21 mouse cellular contexts compared by ENCODE assay signal in the genomic region with DNA sequence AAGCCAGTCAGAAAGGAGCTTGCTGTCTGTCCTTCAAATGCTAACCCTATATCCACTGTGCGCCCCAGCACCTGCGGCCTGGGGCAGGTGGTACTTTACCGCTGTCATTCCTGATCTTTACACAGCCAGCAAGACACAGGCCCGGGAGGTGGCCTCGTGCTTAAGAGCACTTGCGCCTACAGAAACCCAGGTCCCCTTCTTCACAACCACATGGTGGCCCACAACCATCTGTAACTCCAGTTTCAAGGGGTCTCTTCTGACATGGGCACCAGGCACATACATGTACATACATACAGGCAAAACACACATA. TPM values are rescaled to one million over a fixed set of nuclear protein-coding genes. Genes with fewer than 3 reads are reported as not detected.
DNase-seq lines count a peak whose midpoint lies in the region; ATAC-seq and TF ChIP-seq lines count a peak whose summit lies in the region.
"Had no signal": no experiment of that assay in that cellular context is flagged by ENCODE, and none has a peak within 500 bp of the region (broad histone marks: within the 10 kb centered on the region; RNA-seq: fewer than 3 reads in every experiment).

No protein-coding gene starts in this region.

- ATAC-seq in forebrain, embryonic 14.5 days, result no peak
- ATAC-seq in liver, embryonic 12.5 days, result no peak
- no peak for ATAC-seq in liver, postnatal 0 days
- ATAC-seq in liver, embryonic 13.5 days (ENCODE audit: low read depth), result no peak
- ATAC-seq in granulocyte monocyte progenitor cell, adult 5-6 weeks (replicated peaks; ENCODE audit: poor library complexity, severe bottlenecking), result no peak
- ATAC-seq: inflammation-experienced regulatory T-cells, adult 6 months had no signal

- 93% methylated on average over 6 of the region's 6 CpGs for WGBS in forebrain, embryonic 10.5 days
- WGBS in forebrain, embryonic 14.5 days, result 92% methylated on average over 6 of the region's 6 CpGs
- WGBS in liver, embryonic 12.5 days (ENCODE audit: insufficient replicate concordance), result 77% methylated on average over 6 of the region's 6 CpGs
- WGBS in liver, postnatal 0 days (ENCODE audit: insufficient replicate concordance), result 83% methylated on average over 6 of the region's 6 CpGs
- 81% methylated on average over 6 of the region's 6 CpGs for WGBS in liver, embryonic 13.5 days (ENCODE audit: insufficient replicate concordance)

- H3K4me1 ChIP-seq in forebrain, embryonic 10.5 days, result peaks cover 60% of the 10 kb centered on the region
- no peaks in the 10 kb centered on the region for H3K4me1 ChIP-seq in forebrain, embryonic 14.5 days (ENCODE audit: control insufficient read depth, insufficient read depth, low read length)
- peaks cover 96% of the 10 kb centered on the region for H3K4me1 ChIP-seq in liver, embryonic 12.5 days
- H3K4me1 ChIP-seq in liver, postnatal 0 days (ENCODE audit: insufficient read depth), result peaks cover 75% of the 10 kb centered on the region
- H3K4me1 ChIP-seq in MEL (ENCODE audit: control insufficient read depth in 1 of 2, insufficient read depth in 2 of 2, low read length in 2 of 2), result peaks cover 31 to 65% of the 10 kb centered on the region in 2 experiments
- H3K4me1 ChIP-seq in liver, embryonic 13.5 days (replicated peaks), result peaks cover 96% of the 10 kb centered on the region
- H3K4me1 ChIP-seq: midbrain, embryonic 12.5 days had no signal

- H3K36me3 ChIP-seq in forebrain, embryonic 10.5 days (replicated peaks), result no peaks in the 10 kb centered on the region
- H3K36me3 ChIP-seq in forebrain, embryonic 14.5 days (ENCODE audit: control insufficient read depth, insufficient read depth, low read length), result no peaks in the 10 kb centered on the region
- H3K36me3 ChIP-seq in liver, embryonic 12.5 days, result no peaks in the 10 kb centered on the region
- no peaks in the 10 kb centered on the region for H3K36me3 ChIP-seq in liver, postnatal 0 days (replicated peaks; ENCODE audit: insufficient read depth, low read length)
- H3K36me3 ChIP-seq in MEL (ENCODE audit: control insufficient read depth in 1 of 2, insufficient read depth in 2 of 2, low read length in 2 of 2), result peaks cover 0 to 54% of the 10 kb centered on the region in 2 experiments; a peak in 2 of 4 replicates
- no peaks in the 10 kb centered on the region for H3K36me3 ChIP-seq in liver, embryonic 13.5 days
- H3K36me3 ChIP-seq: embryonic facial prominence, embryonic 12.5 days; forebrain, embryonic 12.5 days; kidney, embryonic 15.5 days; limb, embryonic 13.5 days; midbrain, embryonic 12.5 days; neural tube, embryonic 15.5 days had no signal

- no peak for TF ChIP-seq CTCF in liver, postnatal 0 days (IDR thresholded peaks at IDR 0.05; ENCODE audit: low read depth)
- TF ChIP-seq CTCF in MEL (IDR thresholded peaks at IDR 0.05 in 2 of 3, conservative IDR thresholded peaks at IDR 0.05 in 1 of 3; ENCODE audit: control insufficient read depth in 1 of 3, insufficient read depth in 1 of 3, low read depth in 2 of 3, low read length in 3 of 3, poor library complexity in 1 of 3, severe bottlenecking in 1 of 3), result no peak

- H3K27me3 ChIP-seq in forebrain, embryonic 10.5 days (ENCODE audit: poor library complexity, severe bottlenecking), result peaks cover 74% of the 10 kb centered on the region
- H3K27me3 ChIP-seq in forebrain, embryonic 14.5 days (replicated peaks; ENCODE audit: control insufficient read depth, insufficient read depth, low read length), result no peaks in the 10 kb centered on the region
- H3K27me3 ChIP-seq in liver, embryonic 12.5 days (replicated peaks), result no peaks in the 10 kb centered on the region
- H3K27me3 ChIP-seq in liver, postnatal 0 days (ENCODE audit: insufficient read depth, low read length), result no peaks in the 10 kb centered on the region
- H3K27me3 ChIP-seq in MEL (ENCODE audit: control insufficient read depth in 1 of 2, insufficient read depth in 2 of 2, low read length in 2 of 2), result no peaks in the 10 kb centered on the region
- no peaks in the 10 kb centered on the region for H3K27me3 ChIP-seq in liver, embryonic 13.5 days
- H3K27me3 ChIP-seq: kidney, embryonic 15.5 days had no signal

- TF ChIP-seq POLR2A in MEL (IDR thresholded peaks at IDR 0.05; ENCODE audit: control insufficient read depth in 1 of 2, insufficient read depth in 1 of 2, low read depth in 1 of 2, low read length in 2 of 2, poor library complexity in 1 of 2), result peak in 1 of 2 experiments; percentile 15; a peak in 1 of 4 replicates

- no peaks in the 10 kb centered on the region for H3K9me3 ChIP-seq in forebrain, embryonic 10.5 days
- H3K9me3 ChIP-seq in forebrain, embryonic 14.5 days (replicated peaks; ENCODE audit: control insufficient read depth, low read length), result no peaks in the 10 kb centered on the region
- no peaks in the 10 kb centered on the region for H3K9me3 ChIP-seq in liver, embryonic 12.5 days (replicated peaks)
- no peaks in the 10 kb centered on the region for H3K9me3 ChIP-seq in liver, postnatal 0 days (ENCODE audit: low read length)
- no peaks in the 10 kb centered on the region for H3K9me3 ChIP-seq in MEL (replicated peaks; ENCODE audit: insufficient read depth, low read length)
- H3K9me3 ChIP-seq in liver, embryonic 13.5 days (replicated peaks), result no peaks in the 10 kb centered on the region
- H3K9me3 ChIP-seq: embryonic facial prominence, embryonic 12.5 days; forebrain, embryonic 12.5 days; kidney, embryonic 15.5 days; limb, embryonic 13.5 days; midbrain, embryonic 12.5 days; neural tube, embryonic 15.5 days had no signal

- 0 out of 2 replicates have a peak overlapping the region, but pooled peaks have one; percentile 12 for H3K27ac ChIP-seq in forebrain, embryonic 10.5 days
- H3K27ac ChIP-seq in forebrain, embryonic 14.5 days (ENCODE audit: low read depth, low read length), result no peak overlapping the region
- H3K27ac ChIP-seq in liver, embryonic 12.5 days, result peak overlapping the region; percentile 93
- no peak overlapping the region for H3K27ac ChIP-seq in liver, postnatal 0 days (ENCODE audit: low read depth)
- H3K27ac ChIP-seq in MEL (ENCODE audit: control insufficient read depth, low read depth, low read length), result peak overlapping the region; percentile 95
- H3K27ac ChIP-seq in liver, embryonic 13.5 days, result peak overlapping the region; percentile 98
- H3K27ac ChIP-seq: embryonic facial prominence, embryonic 12.5 days; forebrain, embryonic 12.5 days; hindbrain, embryonic 14.5 days; limb, embryonic 13.5 days; midbrain, embryonic 12.5 days; neural tube, embryonic 15.5 days had no signal

- H3K9ac ChIP-seq in forebrain, embryonic 14.5 days (ENCODE audit: low read length), result no peak overlapping the region
- H3K9ac ChIP-seq in liver, embryonic 12.5 days, result peak overlapping the region; percentile 69
- H3K9ac ChIP-seq in liver, postnatal 0 days (replicated peaks), result no peak overlapping the region
- H3K9ac ChIP-seq in MEL (ENCODE audit: control insufficient read depth, low read depth, low read length, poor library complexity, severe bottlenecking), result peak overlapping the region; percentile 70
- peak overlapping the region; percentile 72 for H3K9ac ChIP-seq in liver, embryonic 13.5 days
- H3K9ac ChIP-seq: embryonic facial prominence, embryonic 12.5 days; forebrain, embryonic 12.5 days; hindbrain, embryonic 14.5 days; kidney, embryonic 15.5 days; limb, embryonic 13.5 days; lung, embryonic 14.5 days; midbrain, embryonic 12.5 days; neural tube, embryonic 15.5 days had no signal

- no peak overlapping the region for H3K4me2 ChIP-seq in forebrain, embryonic 14.5 days (ENCODE audit: low read length)
- H3K4me2 ChIP-seq in liver, embryonic 12.5 days, result peak overlapping the region; percentile 56
- H3K4me2 ChIP-seq in liver, postnatal 0 days (ENCODE audit: low read depth, low read length), result no peak overlapping the region
- H3K4me2 ChIP-seq in liver, embryonic 13.5 days, result peak overlapping the region; percentile 50
- H3K4me2 ChIP-seq: embryonic facial prominence, embryonic 12.5 days; forebrain, embryonic 12.5 days; hindbrain, embryonic 14.5 days; kidney, embryonic 15.5 days; limb, embryonic 13.5 days; lung, embryonic 14.5 days; midbrain, embryonic 12.5 days; neural tube, embryonic 15.5 days had no signal

- no peak for DNase-seq in forebrain, embryonic 10.5 days (ENCODE audit: extremely low spot score, low spot score)
- DNase-seq in forebrain, embryonic 14.5 days (ENCODE audit: low spot score), result no peak
- no peak for DNase-seq in liver, postnatal 0 days
- no peak for DNase-seq in MEL (ENCODE audit: low read depth, low spot score)
- DNase-seq in liver, embryonic 13.5 days, result no peak
- no peak for DNase-seq in Muller cell, postnatal 12 days (ENCODE audit: inconsistent ontology term)
- DNase-seq: adrenal gland, postnatal 25 days; cerebellum, postnatal 14 days; lung, embryonic 14.5 days; right cerebral cortex, adult 18-20 months; right cerebral cortex, postnatal 4 days had no signal

- H3K79me2 ChIP-seq in MEL (ENCODE audit: control insufficient read depth, insufficient read depth, low read length, poor library complexity), result peaks cover 9% of the 10 kb centered on the region; the same call in 1 of the 2 replicates

- H3K4me3 ChIP-seq in forebrain, embryonic 10.5 days, result no peak overlapping the region
- H3K4me3 ChIP-seq in forebrain, embryonic 14.5 days (ENCODE audit: low read depth, low read length), result no peak overlapping the region
- no peak overlapping the region for H3K4me3 ChIP-seq in liver, embryonic 12.5 days
- no peak overlapping the region for H3K4me3 ChIP-seq in liver, postnatal 0 days (ENCODE audit: low read depth, low read length)
- peak overlapping the region; percentile 36 to 41 for H3K4me3 ChIP-seq in MEL (ENCODE audit: control insufficient read depth in 1 of 2, insufficient read depth in 1 of 2, low read depth in 2 of 2, low read length in 2 of 2)
- no peak overlapping the region for H3K4me3 ChIP-seq in liver, embryonic 13.5 days (replicated peaks)
- H3K4me3 ChIP-seq: embryonic facial prominence, embryonic 12.5 days; forebrain, embryonic 12.5 days; kidney, embryonic 15.5 days; limb, embryonic 13.5 days; midbrain, embryonic 12.5 days; neural tube, embryonic 15.5 days had no signal

- TF ChIP-seq EP300 in liver, postnatal 0 days (IDR thresholded peaks at IDR 0.05; ENCODE audit: low read depth), result no peak
- TF ChIP-seq EP300 in MEL (IDR thresholded peaks at IDR 0.05; ENCODE audit: low read depth in 1 of 2, low read length in 2 of 2), result peak in 1 of 2 experiments; percentile 5; a peak in 1 of 4 replicates

- TF ChIP-seq RAD21 in MEL (IDR thresholded peaks at IDR 0.05; ENCODE audit: low read depth, low read length), result no peak

RNA-seq across cellular contexts. Expression of gene Zfp36l2, which starts 32.8 kb away (rescaled TPM):
- 8.1 and 8.9 TPM in 2 replicates for polyA plus RNA-seq in forebrain, embryonic 10.5 days (2016; fragmentation: Nextera tagmentation; extraction: Ambion mirVana)
- 5.6 and 6.2 TPM in 2 replicates for polyA plus RNA-seq in forebrain, embryonic 14.5 days (2014; fragmentation: Nextera tagmentation; extraction: Ambion mirVana)
- polyA plus RNA-seq in liver, embryonic 12.5 days (2016; fragmentation: Nextera tagmentation; extraction: Ambion mirVana), result 19.5 and 20.0 TPM in 2 replicates
- polyA plus RNA-seq in liver, postnatal 0 days (2015; fragmentation: Nextera tagmentation; extraction: Ambion mirVana), result 7.6 and 7.7 TPM in 2 replicates
- 93.6 and 98.4 TPM in 2 replicates for total RNA-seq in MEL (2012; rRNA removed)
- 100 to 1,000 TPM in 1 of 2 experiments, 10 to 100 TPM in 1; 68.5 to 174 TPM for polyA plus RNA-seq in MEL (2012; ENCODE audit: insufficient read depth in 1 of 2, insufficient read length in 2 of 2, low read depth in 1 of 2, low replicate concordance in 2 of 2, missing spikeins in 1 of 2)
- 8.9 and 10.0 TPM in 2 replicates for polyA plus RNA-seq in liver, embryonic 13.5 days (2015; fragmentation: Nextera tagmentation; extraction: Ambion mirVana)
- 199 TPM in 2 replicates for total RNA-seq in granulocyte monocyte progenitor cell, adult 5-6 weeks (2014; fragmentation: Nextera tagmentation)
- total RNA-seq in granulocyte monocyte progenitor cell, adult 5-6 weeks (2017), result 91.5 and 99.4 TPM in 2 replicates

Comparison
In these comparisons a context has a peak if more than half of its experiments do, and no peak if none do; other contexts are left out.
1. H3K27ac ChIP-seq: peak in forebrain, embryonic 10.5 days (single experiment), liver, embryonic 12.5 days (single experiment), MEL (single experiment) and liver, embryonic 13.5 days (single experiment); none in forebrain, embryonic 14.5 days (single experiment) and liver, postnatal 0 days (single experiment).
2. H3K4me2 ChIP-seq: peak in liver, embryonic 12.5 days (single experiment) and liver, embryonic 13.5 days (single experiment); none in forebrain, embryonic 14.5 days (single experiment) and liver, postnatal 0 days (single experiment).
3. H3K9ac ChIP-seq: peak in liver, embryonic 12.5 days (single experiment), MEL (single experiment) and liver, embryonic 13.5 days (single experiment); none in forebrain, embryonic 14.5 days (single experiment) and liver, postnatal 0 days (single experiment).
4. H3K4me3 ChIP-seq: peak in MEL (2 of 2); none in forebrain, embryonic 10.5 days (single experiment), forebrain, embryonic 14.5 days (single experiment), liver, embryonic 12.5 days (single experiment), liver, postnatal 0 days (single experiment) and liver, embryonic 13.5 days (single experiment).